ENCODE assay signal across 17 mouse cellular contexts in the genomic region with DNA sequence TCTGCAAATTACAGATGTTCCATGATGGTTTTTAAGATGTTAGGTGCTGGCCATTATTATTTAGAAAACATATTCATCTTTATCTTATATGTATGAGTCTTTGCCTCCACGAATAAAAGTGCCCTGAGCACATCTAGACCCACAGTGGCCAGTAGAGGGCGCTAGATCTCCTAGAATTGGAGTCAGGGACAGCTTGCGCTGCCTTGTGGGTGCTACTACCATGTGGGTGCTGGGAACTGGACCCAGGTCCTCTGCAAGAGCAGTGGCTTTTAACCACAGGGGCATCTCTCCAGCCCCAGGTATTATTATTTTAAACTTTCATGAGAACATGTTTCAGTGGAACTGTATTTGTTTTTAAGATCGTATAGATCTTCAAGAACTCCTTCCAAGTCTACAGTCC.
DNase-seq lines count a peak whose midpoint lies in the region; ATAC-seq and TF ChIP-seq lines count a peak whose summit lies in the region.
"Had no signal": no experiment of that assay in that cellular context is flagged by ENCODE, and none has a peak within 500 bp of the region (broad histone marks: within the 10 kb centered on the region; RNA-seq: fewer than 3 reads in every experiment).

No protein-coding gene starts in this region.

- 73% methylated on average over 4 of the region's 4 CpGs for WGBS in heart, adult 2 months
- WGBS in liver, postnatal 0 days (ENCODE audit: insufficient replicate concordance): 67% methylated on average over 4 of the region's 4 CpGs
- 74% methylated on average over 4 of the region's 4 CpGs for WGBS in liver, embryonic 11.5 days
- WGBS in midbrain, embryonic 11.5 days: 72% methylated on average over 4 of the region's 4 CpGs

- TF ChIP-seq RAD21 in CH12.LX (IDR thresholded peaks at IDR 0.05; ENCODE audit: low read depth, low read length): peak; percentile 9

- H3K9me3 ChIP-seq in liver, postnatal 0 days (ENCODE audit: low read length): no peaks in the 10 kb centered on the region
- peaks cover 2% of the 10 kb centered on the region; the same call in 1 of the 2 replicates for H3K9me3 ChIP-seq in liver, embryonic 11.5 days (ENCODE audit: control insufficient read depth, low read length)
- peaks cover 2% of the 10 kb centered on the region for H3K9me3 ChIP-seq in CH12.LX (replicated peaks; ENCODE audit: low read length)
- no peaks in the 10 kb centered on the region; the same call in 1 of the 2 replicates for H3K9me3 ChIP-seq in midbrain, embryonic 11.5 days (ENCODE audit: control insufficient read depth, low read length)
- H3K9me3 ChIP-seq: embryonic facial prominence, embryonic 10.5 days had no signal

- TF ChIP-seq CTCF in heart, adult 2 months (IDR thresholded peaks at IDR 0.05): peak; percentile 46
- peak; percentile 37 for TF ChIP-seq CTCF in liver, postnatal 0 days (IDR thresholded peaks at IDR 0.05; ENCODE audit: low read depth)
- TF ChIP-seq CTCF in CH12.LX (conservative IDR thresholded peaks at IDR 0.05 in 1 of 2, IDR thresholded peaks at IDR 0.05 in 1 of 2; ENCODE audit: low read depth in 2 of 2, low read length in 2 of 2): peak in 1 of 2 experiments; percentile 40; a peak in 3 of 4 replicates
- peak; percentile 30; the same call in 1 of the 2 replicates for TF ChIP-seq CTCF in bone marrow macrophage, adult 2 months (IDR thresholded peaks at IDR 0.05; ENCODE audit: low read depth, low read length)

- no peaks in the 10 kb centered on the region for H3K79me2 ChIP-seq in heart, adult 2 months (replicated peaks; ENCODE audit: control insufficient read depth, insufficient read depth, low read length)
- H3K79me2 ChIP-seq in CH12.LX (replicated peaks; ENCODE audit: control insufficient read depth, extremely low read depth, insufficient read depth, poor library complexity, severe bottlenecking): no peaks in the 10 kb centered on the region

- no peak for TF ChIP-seq POLR2A in heart, adult 2 months (IDR thresholded peaks at IDR 0.05; ENCODE audit: insufficient read depth, low read depth, low read length)
- no peak for TF ChIP-seq POLR2A in CH12.LX (IDR thresholded peaks at IDR 0.05; ENCODE audit: low read depth, low read length)
- no peak for TF ChIP-seq POLR2A in bone marrow macrophage, adult 2 months (IDR thresholded peaks at IDR 0.05; ENCODE audit: borderline replicate concordance, low read depth, low read length)

- no peak for ATAC-seq in liver, postnatal 0 days
- ATAC-seq in liver, embryonic 11.5 days (replicated peaks; ENCODE audit: low FRiP score): no peak
- no peak for ATAC-seq in midbrain, embryonic 11.5 days (ENCODE audit: low FRiP score)
- ATAC-seq: activated CD4-positive, CD25-positive, alpha-beta regulatory T cell, adult 4 months had no signal

- no peak for DNase-seq in heart, adult 2 months
- no peak for DNase-seq in heart, postnatal 36 days
- no peak for DNase-seq in liver, postnatal 0 days
- DNase-seq in liver, embryonic 11.5 days (ENCODE audit: low spot score): no peak
- peak; percentile 11 for DNase-seq in CH12.LX (ENCODE audit: extremely low read depth)
- DNase-seq in Muller cell, postnatal 12 days (ENCODE audit: inconsistent ontology term): no peak
- no peak for DNase-seq in midbrain, embryonic 11.5 days (ENCODE audit: low spot score, missing footprints)
- DNase-seq: cerebellum, adult 9-11 months; heart, postnatal 4 days; kidney, adult 18-20 months; layer of hippocampus, adult 9-11 months; left cerebral cortex, postnatal 4 days; midbrain, embryonic 14.5 days had no signal

- H3K36me3 ChIP-seq in heart, adult 2 months (ENCODE audit: control insufficient read depth, insufficient read depth, low read length): no peaks in the 10 kb centered on the region
- no peaks in the 10 kb centered on the region for H3K36me3 ChIP-seq in liver, postnatal 0 days (replicated peaks; ENCODE audit: insufficient read depth, low read length)
- H3K36me3 ChIP-seq in liver, embryonic 11.5 days (ENCODE audit: control insufficient read depth, insufficient read depth, low read length): no peaks in the 10 kb centered on the region
- H3K36me3 ChIP-seq in CH12.LX (replicated peaks in 1 of 2; ENCODE audit: control insufficient read depth in 1 of 2, insufficient read depth in 1 of 2, low read length in 1 of 2): no peaks in the 10 kb centered on the region
- no peaks in the 10 kb centered on the region for H3K36me3 ChIP-seq in midbrain, embryonic 11.5 days (ENCODE audit: control insufficient read depth, insufficient read depth, low read length)
- H3K36me3 ChIP-seq: embryonic facial prominence, embryonic 10.5 days; neural tube, embryonic 13.5 days had no signal

- no peak overlapping the region for H3K27ac ChIP-seq in heart, adult 2 months
- H3K27ac ChIP-seq in liver, postnatal 0 days (ENCODE audit: low read depth): no peak overlapping the region
- H3K27ac ChIP-seq in liver, embryonic 11.5 days (ENCODE audit: low read depth, low read length): no peak overlapping the region
- no peak overlapping the region for H3K27ac ChIP-seq in CH12.LX (ENCODE audit: insufficient read depth, low read depth)
- no peak overlapping the region for H3K27ac ChIP-seq in bone marrow macrophage, adult 2 months (ENCODE audit: insufficient read depth, low read depth, low read length)
- no peak overlapping the region for H3K27ac ChIP-seq in midbrain, embryonic 11.5 days (ENCODE audit: low read depth, low read length)
- H3K27ac ChIP-seq: embryonic facial prominence, embryonic 10.5 days; neural tube, embryonic 13.5 days had no signal

- H3K4me1 ChIP-seq in heart, adult 2 months (ENCODE audit: control insufficient read depth, insufficient read depth, low read length): peaks cover 5% of the 10 kb centered on the region
- H3K4me1 ChIP-seq in liver, postnatal 0 days (ENCODE audit: insufficient read depth): no peaks in the 10 kb centered on the region
- H3K4me1 ChIP-seq in liver, embryonic 11.5 days (replicated peaks; ENCODE audit: control insufficient read depth, insufficient read depth, low read length): no peaks in the 10 kb centered on the region
- H3K4me1 ChIP-seq in CH12.LX (ENCODE audit: control insufficient read depth in 1 of 2, insufficient read depth in 2 of 2): no peaks in the 10 kb centered on the region
- no peaks in the 10 kb centered on the region for H3K4me1 ChIP-seq in bone marrow macrophage, adult 2 months (ENCODE audit: control insufficient read depth, insufficient read depth, low read length)
- H3K4me1 ChIP-seq in midbrain, embryonic 11.5 days (ENCODE audit: control insufficient read depth, insufficient read depth, low read length): no peaks in the 10 kb centered on the region
- H3K4me1 ChIP-seq: neural tube, embryonic 13.5 days had no signal

- H3K4me3 ChIP-seq in heart, adult 2 months: no peak overlapping the region
- H3K4me3 ChIP-seq in liver, postnatal 0 days (ENCODE audit: low read depth, low read length): no peak overlapping the region
- no peak overlapping the region for H3K4me3 ChIP-seq in liver, embryonic 11.5 days (ENCODE audit: low read depth, low read length)
- no peak overlapping the region for H3K4me3 ChIP-seq in CH12.LX (replicated peaks in 1 of 3; ENCODE audit: low read depth in 2 of 3, low read length in 2 of 3, poor library complexity in 1 of 3)
- no peak overlapping the region for H3K4me3 ChIP-seq in bone marrow macrophage, adult 2 months (ENCODE audit: insufficient read depth, low read length)
- H3K4me3 ChIP-seq in midbrain, embryonic 11.5 days (ENCODE audit: low read depth, low read length): no peak overlapping the region
- H3K4me3 ChIP-seq: embryonic facial prominence, embryonic 10.5 days; neural tube, embryonic 13.5 days had no signal

- dilution Hi-C loops in CH12.LX (cut with MboI; ENCODE audit: extremely low pct_ligation_motif_present, extremely low pct_unique_long_range_greater_than_20kb, low sequenced_read_pairs): no loop called here

- intact Hi-C loops in heart, adult 2 months (cut with DNase I): no loop called here
- intact Hi-C loops in heart, postnatal 36 days (cut with DNase I): no loop called here

- in situ Hi-C loops in CH12.LX (cut with MboI; ENCODE audit: low pct_ligation_motif_present, low pct_unique_long_range_greater_than_20kb, low sequenced_read_pairs): no loop called here

- H3K4me2 ChIP-seq in liver, postnatal 0 days (ENCODE audit: low read depth, low read length): no peak overlapping the region
- H3K4me2 ChIP-seq in liver, embryonic 11.5 days: no peak overlapping the region
- H3K4me2 ChIP-seq in CH12.LX (ENCODE audit: insufficient read depth, low read depth, poor library complexity, severe bottlenecking): no peak overlapping the region
- no peak overlapping the region for H3K4me2 ChIP-seq in midbrain, embryonic 11.5 days
- H3K4me2 ChIP-seq: neural tube, embryonic 13.5 days had no signal

- no peak overlapping the region for H3K9ac ChIP-seq in heart, adult 2 months (ENCODE audit: low read depth, low read length)
- no peak overlapping the region for H3K9ac ChIP-seq in liver, postnatal 0 days (replicated peaks)
- no peak overlapping the region for H3K9ac ChIP-seq in liver, embryonic 11.5 days (ENCODE audit: low read depth, low read length)
- no peak overlapping the region for H3K9ac ChIP-seq in CH12.LX (ENCODE audit: insufficient read depth, low read depth)
- H3K9ac ChIP-seq in midbrain, embryonic 11.5 days (ENCODE audit: low read length): no peak overlapping the region
- H3K9ac ChIP-seq: neural tube, embryonic 13.5 days had no signal

- no peaks in the 10 kb centered on the region for H3K27me3 ChIP-seq in heart, adult 2 months (ENCODE audit: control insufficient read depth, insufficient read depth, low read length)
- H3K27me3 ChIP-seq in liver, postnatal 0 days (ENCODE audit: insufficient read depth, low read length): no peaks in the 10 kb centered on the region
- no peaks in the 10 kb centered on the region for H3K27me3 ChIP-seq in liver, embryonic 11.5 days (replicated peaks; ENCODE audit: control insufficient read depth, insufficient read depth, low read length)
- H3K27me3 ChIP-seq in CH12.LX (replicated peaks): no peaks in the 10 kb centered on the region
- H3K27me3 ChIP-seq in midbrain, embryonic 11.5 days (ENCODE audit: control insufficient read depth, insufficient read depth, low read length): no peaks in the 10 kb centered on the region
- H3K27me3 ChIP-seq: neural tube, embryonic 13.5 days had no signal

- TF ChIP-seq EP300 in heart, adult 2 months (IDR thresholded peaks at IDR 0.05; ENCODE audit: insufficient read depth, low read depth, low read length): no peak
- no peak for TF ChIP-seq EP300 in liver, postnatal 0 days (IDR thresholded peaks at IDR 0.05; ENCODE audit: low read depth)
- TF ChIP-seq EP300 in CH12.LX (IDR thresholded peaks at IDR 0.05; ENCODE audit: low read length): no peak

TF ChIP-seq in CH12.LX, 34 proteins besides CTCF, POLR2A, EP300 and RAD21 (continues in another document):
- no peak for TF ChIP-seq MAFK (IDR thresholded peaks at IDR 0.05; ENCODE audit: insufficient replicate concordance, low read length)
- TF ChIP-seq MAX (IDR thresholded peaks at IDR 0.05; ENCODE audit: low read length): no peak
- no peak for TF ChIP-seq RCOR1 (conservative IDR thresholded peaks at IDR 0.05; ENCODE audit: low read depth, low read length)
- no peak for TF ChIP-seq GABPA (IDR thresholded peaks at IDR 0.05; ENCODE audit: insufficient replicate concordance, low read depth, low read length)
- TF ChIP-seq ZNF384 (IDR thresholded peaks at IDR 0.05; ENCODE audit: low read depth, low read length): no peak
- no peak for TF ChIP-seq ZC3H11A (IDR thresholded peaks at IDR 0.05; ENCODE audit: low read depth, low read length)
- no peak for TF ChIP-seq NRF1 (IDR thresholded peaks at IDR 0.05; ENCODE audit: low read depth, low read length)
